Mouse (Mus musculus) gastrocnemius, postnatal 10 days (tissue): Measurements from ENCODE around the gene Uhrf1. TPM values are rescaled to one million over a fixed set of nuclear protein-coding genes. Genes with fewer than 3 reads are reported as not detected.
"Not testable (repeated sequence)": the region's sequence is repeated elsewhere in the genome, so short reads cannot be mapped to it uniquely, and the experiment has no call there.

Experiments used
- DNase-seq: peaks from one replicate; pipeline ENCODE4 v3.0.0; 2021; ENCODE audit warnings: mixed read lengths
- long read RNA-seq, 2 experiments: library from polyadenylated mRNA; stranded (forward); transcript quantifications; one replicate each; pipeline ENCODE4 v2.0.0; 2021
- total RNA-seq, 2 experiments: library from RNA; stranded (reverse); gene quantifications; 2 replicates each; pipeline ENCODE4 v1.2.3; 2021

The Uhrf1 gene
- 10 to 100 TPM; 14.4 to 20.3 TPM for total RNA-seq
- long read RNA-seq, experiment 1, transcript Uhrf1-201 (17 exons, 3,586 nt): major isoform, 10 of 20 reads
- long read RNA-seq, experiment 1, partial matches to known transcripts: 4 of 20 reads
- long read RNA-seq, experiment 1, other reads (novel, unspliced or antisense): 3 of 20 reads
- long read RNA-seq, experiment 2, transcript Uhrf1-201 (17 exons, 3,586 nt): major isoform, 7 of 11 reads
- long read RNA-seq, experiment 2, partial matches to known transcripts: 2 of 11 reads
- long read RNA-seq, experiment 2, other reads (novel, unspliced or antisense): 1 of 11 reads

DNA sequence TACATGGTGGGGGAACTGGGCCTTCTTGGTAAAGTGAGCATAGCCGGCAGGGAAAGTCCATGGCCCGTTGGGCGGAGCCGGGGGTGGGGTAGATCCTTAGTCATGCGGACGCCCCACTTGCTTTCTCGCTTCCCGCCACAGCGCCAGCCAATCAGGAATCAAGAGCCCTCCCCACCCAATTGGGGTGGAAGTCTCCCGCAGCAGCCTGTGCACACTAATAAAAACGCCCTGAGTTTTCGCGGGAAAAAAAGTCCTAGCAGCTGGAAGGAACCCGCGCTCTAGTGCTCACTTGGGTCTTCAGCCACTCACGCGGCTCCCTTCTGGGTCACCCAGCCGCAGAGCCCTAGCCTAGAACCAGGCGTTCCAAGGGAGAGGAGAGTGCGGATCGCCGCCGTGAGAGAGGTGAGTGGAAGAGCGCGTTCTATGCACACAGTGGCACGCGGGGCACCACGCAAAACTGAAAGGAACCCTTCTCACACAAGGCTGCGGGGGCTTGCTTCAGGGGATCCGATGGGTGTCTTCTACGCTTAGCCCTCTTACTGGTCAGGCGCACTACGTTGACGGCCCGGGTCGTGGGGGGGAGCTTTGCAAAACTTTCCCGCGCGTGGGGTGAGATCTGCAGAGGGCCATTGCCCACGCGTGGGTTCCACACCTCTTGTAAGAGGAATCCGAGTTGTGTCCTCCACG, at the start of gene Uhrf1:
Gene Uhrf1 (plus strand): TSS at position 162 of the 687 bp plus-strand sequence.
- peak; percentile 74 for DNase-seq

DNA sequence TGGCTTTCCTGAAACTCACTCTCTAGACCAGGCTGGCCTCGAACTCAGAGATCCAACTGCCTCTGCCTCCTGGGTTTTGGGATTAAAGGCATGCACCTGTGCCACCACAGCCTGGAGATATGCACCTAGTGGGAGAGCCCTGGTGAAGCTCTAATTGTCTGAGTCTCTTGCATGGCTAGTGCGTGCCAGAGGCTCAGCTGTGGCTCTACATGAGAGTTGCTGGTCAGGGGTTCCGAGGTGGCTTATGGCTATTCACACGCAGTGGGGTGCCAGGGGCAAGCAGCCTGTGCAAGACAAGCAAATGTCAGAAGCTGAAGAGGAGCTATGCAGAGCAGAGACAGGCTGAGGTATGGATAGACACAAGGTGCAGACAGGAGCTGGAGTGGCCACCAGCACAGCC, 48.4 kb upstream of the Uhrf1 start:
- DNase-seq: no peak

DNA sequence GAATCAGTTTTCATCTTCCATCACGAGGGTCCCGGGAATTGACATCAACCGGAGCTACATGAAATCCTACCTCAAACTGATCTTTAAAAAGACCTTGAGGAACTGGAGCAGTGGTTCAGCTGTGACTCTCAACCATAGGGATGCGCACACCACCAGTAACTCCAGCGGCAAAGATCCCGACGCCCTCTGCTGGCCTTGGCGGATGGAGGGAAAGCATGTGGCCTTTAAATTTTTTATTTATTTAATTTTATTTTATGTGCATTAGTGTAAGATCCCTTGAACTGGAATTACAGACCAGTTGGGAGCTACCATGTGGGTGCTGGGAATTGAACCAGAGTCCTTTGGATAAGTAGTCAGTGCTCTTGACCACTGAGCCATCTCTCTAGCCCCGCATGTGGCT, 47.7 kb upstream of the Uhrf1 start:
- DNase-seq: no peak

DNA sequence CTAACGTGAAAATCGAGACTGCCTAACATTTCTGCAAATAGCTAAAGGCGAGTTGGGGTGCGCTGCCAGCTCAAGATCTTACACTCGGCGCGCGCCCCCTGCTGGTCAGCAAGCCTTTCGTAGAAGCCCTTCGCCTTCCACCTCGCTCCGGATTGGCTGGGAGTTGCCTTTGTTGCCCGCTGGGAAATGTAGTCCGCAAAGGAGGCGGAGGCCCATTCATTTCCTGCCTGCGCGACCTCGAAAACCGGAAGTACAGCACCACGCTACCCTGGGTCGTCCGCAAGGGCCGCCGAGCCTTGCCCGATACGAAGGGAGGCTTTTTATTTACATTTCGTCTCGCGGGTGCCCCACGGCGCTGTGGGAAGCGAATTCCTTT, 47.3 kb upstream of the Uhrf1 start:
- DNase-seq: peak; percentile 99

DNA sequence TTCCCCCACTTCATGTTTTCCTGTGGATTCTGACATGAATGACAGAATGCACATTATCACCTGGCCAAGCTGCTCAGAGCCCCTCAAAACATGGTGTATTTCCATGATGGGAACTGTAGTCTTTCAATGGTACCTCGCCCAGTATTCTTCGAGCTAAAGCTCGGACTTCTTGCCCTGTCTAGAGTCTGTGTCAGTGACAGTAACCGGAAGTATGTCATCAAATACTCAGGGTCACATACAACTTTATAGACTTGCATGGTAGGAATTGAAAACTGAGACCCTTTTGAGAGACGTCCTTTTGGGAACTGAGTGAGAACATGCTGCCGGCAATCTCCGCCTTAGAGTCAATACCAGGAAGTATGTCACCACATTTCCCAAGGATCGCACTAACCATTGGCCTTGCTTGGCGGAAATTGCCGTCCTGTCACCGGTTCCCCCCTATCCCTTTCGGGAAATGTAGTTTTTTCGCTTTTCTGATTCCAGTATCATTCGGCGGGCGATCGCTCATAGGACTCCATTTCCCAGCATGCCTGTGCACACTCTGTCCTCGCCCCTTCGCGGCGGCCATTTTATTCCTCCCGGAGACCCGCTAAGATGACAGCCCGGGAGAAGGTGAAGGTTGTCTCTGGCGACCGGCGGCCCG, 46.8 kb upstream of the Uhrf1 start, which contains the start of gene Fem1a:
Gene Fem1a (plus strand): TSS at position 572 of the 643 bp plus-strand sequence.
- peak; percentile 81 for DNase-seq

DNA sequence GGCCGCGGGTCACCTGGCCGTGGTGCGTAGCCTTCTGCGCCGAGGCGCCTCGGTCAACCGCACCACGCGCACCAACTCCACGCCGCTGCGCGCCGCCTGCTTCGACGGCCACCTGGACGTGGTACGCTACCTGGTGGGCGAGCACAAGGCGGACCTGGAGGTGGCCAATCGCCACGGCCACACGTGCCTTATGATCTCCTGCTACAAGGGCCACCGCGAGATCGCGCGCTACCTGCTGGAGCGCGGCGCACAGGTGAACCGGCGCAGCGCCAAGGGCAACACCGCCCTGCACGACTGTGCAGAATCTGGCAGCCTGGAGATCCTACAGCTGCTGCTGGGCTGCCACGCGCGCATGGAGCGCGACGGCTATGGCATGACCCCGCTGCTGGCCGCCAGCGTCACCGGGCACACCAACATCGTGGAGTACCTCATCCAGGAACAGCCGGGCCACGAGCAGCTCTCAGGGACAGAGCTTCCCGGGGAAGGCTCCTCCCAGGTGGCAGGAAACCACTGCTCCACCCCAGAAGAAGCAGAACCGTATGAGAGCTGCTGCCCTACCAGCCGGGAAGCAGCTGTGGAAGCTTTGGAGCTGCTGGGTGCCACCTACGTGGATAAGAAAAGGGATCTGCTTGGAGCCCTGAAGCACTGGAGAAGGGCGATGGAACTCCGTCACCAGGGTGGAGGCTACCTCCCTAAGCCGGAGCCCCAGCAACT, 45.8 kb upstream of the Uhrf1 start:
- DNase-seq: no peak

DNA sequence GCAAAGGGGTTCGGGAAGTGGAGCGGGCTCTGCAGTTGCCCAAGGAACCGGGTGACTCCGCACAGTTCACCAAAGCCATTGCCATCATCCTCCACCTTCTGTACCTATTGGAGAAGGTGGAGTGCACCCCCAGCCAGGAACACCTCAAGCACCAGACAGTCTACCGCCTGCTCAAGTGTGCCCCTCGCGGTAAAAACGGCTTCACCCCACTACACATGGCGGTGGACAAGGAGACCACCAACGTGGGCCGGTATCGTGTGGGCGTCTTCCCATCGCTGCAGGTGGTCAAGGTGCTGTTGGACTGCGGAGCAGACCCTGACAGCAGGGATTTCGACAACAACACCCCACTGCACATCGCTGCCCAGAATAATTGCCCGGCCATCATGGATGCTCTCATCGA, 44.9 kb upstream of the Uhrf1 start:
- DNase-seq: not testable (repeated sequence)

DNA sequence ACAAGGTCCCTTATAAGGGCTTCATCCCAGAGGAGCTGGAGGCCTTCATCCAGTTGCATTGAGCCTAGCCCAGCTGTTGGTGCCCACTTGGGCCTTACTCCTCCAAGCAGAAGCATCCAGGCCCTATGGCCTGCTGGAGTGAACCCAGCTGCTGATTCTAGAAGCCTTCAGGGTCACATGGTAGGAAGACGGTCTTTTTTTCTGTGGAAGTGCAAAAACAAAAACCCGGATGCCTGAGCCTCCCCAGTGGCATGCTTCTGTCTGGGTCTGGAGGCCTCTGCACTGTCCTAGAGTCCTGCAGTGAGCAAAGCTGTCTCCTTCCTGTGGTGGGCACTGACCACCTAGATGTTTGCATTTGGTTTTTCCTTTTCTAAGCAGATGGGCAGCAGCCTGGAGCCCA, 44.3 kb upstream of the Uhrf1 start:
- DNase-seq: not testable (repeated sequence)

DNA sequence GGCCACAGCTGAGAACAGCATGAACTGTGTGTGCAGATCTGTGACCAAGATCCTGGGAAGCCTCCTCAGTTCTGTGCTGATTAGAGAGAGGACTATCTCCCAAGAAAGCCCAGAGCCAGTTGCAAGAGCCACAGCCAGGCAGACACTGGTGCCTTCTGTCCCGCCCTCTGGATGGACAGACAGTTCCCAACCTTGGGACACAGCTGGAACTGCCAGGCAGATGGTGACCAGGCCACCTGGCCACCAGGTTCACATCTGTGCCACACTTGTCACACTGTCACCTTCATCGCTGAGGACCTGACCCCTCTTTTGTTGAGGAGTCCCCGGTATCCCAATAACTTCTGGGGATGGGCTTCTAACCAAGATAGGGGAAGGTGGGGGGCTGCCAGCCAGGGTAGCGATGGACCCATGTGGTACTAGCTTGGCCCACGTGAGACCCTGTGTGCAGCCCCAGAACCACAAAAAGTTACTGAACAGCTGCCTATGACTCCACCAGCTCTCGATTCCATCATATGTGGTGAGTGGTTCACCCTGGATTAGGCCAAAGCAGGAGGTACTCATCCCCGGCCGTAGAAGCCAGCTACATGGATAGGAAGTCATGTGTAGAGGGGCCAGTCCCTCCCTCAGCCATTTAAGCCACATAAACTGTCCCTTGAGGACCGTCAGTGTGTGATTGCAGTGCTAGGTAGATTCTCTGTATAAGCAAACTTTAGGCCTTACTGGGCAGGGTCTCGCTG, 43.7 kb upstream of the Uhrf1 start:
- no peak for DNase-seq

DNA sequence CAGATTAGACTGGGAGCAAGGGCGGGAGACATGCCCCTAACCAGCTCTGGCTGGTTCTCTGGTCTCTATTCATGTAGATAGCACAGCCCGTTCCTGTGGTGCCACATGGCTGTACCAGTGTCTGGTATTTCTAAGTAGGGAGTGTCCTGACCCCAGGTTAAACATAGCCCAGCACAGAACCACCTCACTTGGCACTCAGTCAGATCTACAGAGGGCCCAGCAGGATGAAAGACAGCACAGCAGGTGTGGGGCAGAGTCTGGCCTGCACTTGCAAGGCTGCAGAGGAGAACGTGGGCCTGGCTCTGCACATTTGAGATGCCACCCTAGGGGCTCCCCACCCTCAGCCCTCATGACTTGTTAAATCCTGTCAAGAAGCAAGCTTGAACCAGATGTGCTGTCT, 42.0 kb upstream of the Uhrf1 start:
- DNase-seq: no peak

DNA sequence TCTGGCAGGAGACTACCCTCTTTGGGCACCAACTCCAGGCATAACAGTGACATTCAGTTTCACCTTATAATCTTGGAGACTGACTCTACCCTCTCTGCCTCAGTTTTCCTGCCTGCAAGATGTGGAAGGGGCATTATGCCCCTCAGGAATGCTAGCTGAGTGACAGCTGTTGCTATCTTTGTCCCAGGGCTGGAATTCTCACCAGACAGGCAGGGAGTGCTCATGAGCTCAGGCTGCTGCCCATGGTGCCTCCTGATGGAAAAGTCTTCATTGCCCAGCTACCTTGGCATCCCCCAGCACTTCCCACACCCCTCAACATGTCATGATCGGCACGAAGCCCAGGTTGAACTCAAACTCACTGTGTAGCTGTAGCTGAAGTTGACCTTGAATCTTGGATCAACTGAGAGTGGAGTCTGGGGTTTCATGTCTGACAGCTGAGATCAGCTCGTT, 40.5 kb upstream of the Uhrf1 start:
- peak; percentile 61 for DNase-seq

DNA sequence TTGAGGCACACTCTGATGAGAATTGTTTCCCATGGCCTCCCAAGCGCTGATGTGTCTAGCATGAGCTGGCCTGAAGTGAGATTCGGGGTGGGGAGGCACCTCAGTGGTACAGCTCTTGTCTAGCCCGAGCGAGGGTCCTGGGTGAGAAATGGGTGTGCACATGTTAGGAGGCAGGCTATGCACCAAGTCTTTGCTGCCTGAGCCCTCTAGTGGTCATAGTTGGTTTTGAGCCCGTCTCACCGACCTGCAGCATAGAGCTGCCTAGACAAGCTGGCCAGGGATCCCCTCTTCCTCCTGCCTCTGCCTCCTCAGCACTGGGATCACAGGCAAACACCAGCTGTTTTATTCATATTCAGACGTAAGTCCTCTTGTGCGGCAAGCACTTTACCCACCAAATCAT, 39.1 kb upstream of the Uhrf1 start:
- DNase-seq: peak; percentile 78

DNA sequence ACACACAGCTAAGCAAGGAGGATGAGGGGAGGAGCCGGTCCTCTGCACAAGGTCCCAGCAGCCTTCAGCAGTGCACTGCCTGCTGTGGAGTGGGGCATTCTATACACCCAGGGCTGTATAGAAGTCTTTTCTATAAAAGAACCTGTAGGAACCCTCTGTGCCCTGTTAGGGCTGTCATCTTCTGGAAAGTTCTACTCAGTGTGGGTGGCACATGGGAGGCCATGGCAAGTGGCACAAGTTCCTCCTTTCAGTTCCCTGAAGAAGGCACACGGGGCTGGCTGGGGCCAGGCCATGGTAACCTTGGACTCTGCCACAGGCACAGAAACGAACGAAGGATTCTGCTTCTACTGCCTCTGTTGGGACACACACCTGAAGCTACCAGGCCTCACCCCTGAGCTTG, 38.1 kb upstream of the Uhrf1 start:
- DNase-seq: no peak

DNA sequence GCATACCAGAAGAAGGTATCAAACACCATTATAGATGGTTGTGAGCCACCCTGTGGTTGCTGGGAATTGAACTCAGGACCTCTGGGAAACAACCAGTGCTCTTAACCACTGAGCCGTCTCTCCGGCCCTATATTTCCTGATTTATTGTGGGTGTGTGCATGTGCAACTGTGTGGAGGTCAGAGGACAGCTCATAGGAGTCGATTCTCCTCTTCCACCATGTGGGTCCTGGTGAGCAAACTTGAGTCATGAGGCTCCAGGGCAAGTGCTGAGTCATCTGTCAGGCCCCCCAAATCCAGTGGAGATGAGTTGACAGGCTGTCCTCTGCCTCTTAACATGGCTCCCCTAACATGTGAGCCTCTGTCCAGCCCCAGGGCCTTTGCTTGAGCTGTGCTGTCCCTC, 37.3 kb upstream of the Uhrf1 start:
- DNase-seq: no peak

DNA sequence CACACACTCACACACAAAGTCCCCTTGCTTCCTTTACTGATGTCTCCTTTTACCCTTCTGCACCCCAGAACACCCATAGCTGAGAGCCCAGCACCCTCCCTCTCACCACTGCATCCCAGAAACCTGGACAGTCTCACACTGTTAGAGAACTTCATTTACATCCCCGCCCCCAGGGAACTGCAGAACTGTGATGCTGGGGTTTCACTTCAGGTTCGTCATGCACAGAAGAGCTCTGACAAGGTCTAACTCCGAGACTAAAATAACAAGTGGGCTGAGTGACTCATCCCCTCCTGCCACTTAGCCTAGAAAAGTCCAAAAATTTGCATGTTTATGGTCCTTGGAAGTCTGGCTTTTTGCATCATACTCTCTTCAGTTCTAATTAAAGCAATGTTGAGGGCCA, 36.9 kb upstream of the Uhrf1 start:
- DNase-seq: no peak

DNA sequence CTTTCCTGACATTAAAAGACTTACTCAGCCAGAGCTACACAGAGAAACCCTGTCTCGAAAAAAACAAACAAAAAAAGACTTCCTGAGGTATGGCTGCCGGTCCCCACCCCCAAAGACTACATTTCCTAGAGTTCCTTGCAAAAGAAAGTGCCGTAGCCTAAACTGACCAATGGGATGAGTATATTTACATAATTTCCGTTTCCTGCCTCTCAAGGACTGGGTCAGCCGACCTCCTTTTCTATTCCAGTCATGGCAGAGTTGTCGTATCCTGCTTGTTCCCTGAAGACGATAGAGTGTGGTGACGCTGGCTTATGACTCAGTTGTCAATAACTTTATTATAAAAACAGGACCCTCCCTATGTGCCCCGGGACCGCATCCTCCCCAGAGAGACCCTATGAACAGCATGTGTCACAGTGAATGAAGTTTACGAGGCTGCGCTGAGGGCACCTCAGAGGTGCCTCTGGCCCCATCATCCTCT, 33.9 kb upstream of the Uhrf1 start:
- DNase-seq: no peak

DNA sequence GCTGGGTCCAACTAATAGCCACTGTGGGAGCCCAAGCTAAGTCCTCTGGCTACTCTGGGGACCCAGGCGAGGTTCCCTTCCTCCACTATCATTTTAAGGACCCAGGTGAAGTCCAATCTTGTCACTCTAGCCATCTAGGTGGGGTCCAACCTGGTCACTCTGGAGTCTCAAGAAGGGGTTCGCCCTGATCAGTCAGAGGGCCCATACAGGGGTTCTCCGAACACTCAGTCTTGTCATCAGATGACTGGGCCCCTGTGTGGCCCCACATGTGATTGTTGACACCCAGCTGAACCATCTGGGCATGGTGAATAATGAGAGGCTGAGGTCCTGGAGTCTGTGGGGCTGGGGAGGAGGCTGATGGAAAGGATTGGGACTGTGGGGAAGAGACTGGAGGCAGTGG, 33.4 kb upstream of the Uhrf1 start:
- no peak for DNase-seq

DNA sequence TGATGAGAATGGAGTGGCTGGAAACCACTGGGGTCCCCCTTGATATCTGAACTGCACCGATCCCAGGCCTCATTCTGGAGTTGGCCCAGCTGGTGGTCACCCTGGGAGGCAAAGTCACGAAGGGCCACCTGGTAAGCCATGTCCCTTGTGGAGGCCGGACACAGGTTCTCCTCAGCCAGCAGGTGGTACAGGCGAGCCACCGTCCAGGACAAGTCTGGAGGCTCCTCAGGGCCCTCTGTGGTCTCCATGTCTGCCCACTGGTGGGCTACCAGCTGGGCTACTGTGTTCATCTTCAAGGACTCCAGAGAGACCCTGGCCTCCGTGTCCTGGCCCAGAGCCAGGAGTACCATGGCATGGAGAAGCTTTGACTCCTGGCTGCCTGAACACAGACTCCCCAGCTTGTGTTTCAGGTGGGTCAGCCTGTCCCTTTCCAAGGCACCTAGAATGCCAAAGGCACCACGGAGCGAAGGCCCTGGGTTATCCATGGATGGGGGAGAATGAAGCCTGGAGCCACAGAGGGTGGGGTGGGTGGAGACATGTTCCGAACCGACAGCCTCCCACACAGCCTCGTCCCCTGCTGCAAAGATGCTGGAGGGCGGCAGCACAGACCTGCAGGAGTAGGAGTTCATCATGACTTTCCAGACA, 31.4 kb upstream of the Uhrf1 start:
- DNase-seq: no peak

DNA sequence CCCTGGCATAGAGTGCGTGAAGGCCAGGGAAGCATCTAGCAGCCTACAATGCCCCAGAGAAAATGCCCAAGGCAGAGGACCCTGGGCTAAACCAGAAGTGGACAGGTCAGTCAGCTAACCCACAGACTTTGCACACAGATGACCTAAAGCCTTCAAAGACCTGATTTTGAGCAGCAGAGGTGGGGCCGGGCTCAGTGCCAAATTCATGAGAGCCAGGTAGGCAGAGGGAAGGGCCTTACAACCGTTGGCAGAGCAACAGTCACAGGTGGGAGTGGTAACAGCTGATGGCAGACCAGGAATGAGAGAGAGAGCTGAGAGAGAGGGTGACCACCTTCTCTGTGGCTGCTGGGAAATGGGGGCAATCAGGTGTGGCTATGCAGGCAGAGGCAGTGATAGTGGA, 30.5 kb upstream of the Uhrf1 start:
- DNase-seq: no peak

DNA sequence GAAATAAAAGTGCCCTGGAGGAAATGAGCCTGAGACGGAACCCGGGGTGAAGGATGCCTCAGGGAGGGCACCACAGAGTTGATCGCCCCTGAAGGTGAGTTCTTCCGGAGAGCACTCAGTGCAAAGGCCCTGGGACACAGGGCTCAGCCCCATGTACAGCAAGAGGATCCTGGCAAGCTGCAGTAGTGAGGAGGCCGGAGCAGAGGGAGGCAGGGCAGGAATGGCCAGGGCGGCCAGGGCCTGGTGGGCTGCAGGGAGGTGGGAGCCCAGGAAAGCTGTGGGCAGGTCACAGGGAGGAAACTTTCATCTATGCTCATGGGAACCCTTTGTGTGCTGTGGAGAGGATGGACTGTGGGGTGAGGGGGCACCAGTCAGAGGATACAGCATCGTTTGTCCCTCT, 29.6 kb upstream of the Uhrf1 start:
- no peak for DNase-seq

DNA sequence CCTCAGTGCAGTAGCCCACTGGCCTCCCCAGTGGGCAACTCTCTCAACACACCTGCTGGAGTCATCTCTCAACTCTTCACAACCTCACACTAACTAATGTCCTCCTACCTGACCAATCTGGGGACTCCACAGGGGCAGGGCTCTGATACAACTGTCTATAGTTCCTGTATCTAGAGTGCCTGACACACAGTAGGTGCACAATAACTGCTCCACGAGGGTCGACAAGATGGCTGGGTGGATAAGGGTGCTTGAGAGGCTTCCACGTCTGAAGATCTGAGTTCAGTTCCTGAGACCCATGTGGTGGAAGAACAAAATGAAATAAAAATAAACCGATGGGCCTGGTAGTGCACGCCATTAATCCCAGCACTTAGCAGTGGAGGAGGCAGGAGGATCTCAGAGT, 29.1 kb upstream of the Uhrf1 start:
- DNase-seq: no peak
